Mouse (Mus musculus) brain, adult 10 weeks (tissue): Measurements from ENCODE around the gene Chchd3. TPM values are rescaled to one million over a fixed set of nuclear protein-coding genes. Genes with fewer than 3 reads are reported as not detected.

ENCODE experiments used
- polyA plus RNA-seq: library from polyadenylated mRNA; stranded (reverse); fragments of 350-450 nt; fragmentation: Illumina TruSeq; extraction: RNeasy Lipid Tissue Mini Kit (QIAGEN cat#74804); gene quantifications from one replicate; pipeline ENCODE4 v1.2.3, GENCODE M21; 2015; ENCODE audit warnings: low read depth, low replicate concordance

Gene Chchd3
- 139 TPM for polyA plus RNA-seq

DNA sequence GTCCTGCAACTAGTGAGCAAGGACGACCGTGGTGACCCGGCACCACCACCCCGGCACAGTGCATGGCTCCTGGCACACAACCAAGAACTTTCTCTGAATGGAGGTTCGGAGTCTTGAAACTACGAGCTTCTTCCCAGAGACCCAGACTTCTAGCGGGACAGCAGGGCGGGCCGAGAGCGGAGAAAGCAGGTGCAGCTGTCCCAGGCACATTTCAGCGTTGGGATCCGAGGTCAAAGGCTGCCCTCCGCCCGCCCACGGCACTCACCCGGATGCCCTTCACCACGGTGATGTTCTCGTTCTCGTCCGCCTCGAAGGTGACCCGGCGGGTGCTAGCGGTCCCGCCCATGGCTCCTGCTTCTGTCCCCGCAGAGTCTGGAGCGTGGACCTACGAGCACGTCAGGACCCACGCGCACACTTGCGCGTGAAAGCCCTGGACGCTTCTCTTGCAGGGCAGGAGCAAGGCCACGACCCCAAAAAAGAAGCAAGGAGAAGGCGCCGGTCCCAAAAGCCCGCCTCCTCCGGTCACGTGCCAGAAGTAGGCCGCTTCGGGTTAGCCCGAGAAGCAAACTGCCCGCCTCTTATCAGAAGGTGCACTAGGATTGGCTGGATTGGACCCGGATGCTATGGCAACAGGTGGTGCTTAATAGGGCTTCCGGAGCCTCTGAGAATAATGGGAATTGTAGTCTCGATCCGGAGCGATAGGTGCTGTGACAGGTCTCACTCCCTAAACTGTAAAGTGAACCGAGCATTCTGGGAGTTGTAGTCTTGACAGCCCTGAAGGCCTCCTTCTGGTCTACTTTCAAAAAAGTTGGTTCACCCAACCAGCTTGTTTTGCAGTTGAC lies at the start of gene Chchd3:
TSS of gene Chchd3 (minus strand) at position 526 of the 842 bp plus-strand sequence.

Other genes with a start within 250 kb of the Chchd3 start
- gene Exoc4, start 188.8 kb upstream of the Chchd3 start, polyA plus RNA-seq = 38.7 TPM